Mouse (Mus musculus) forebrain, embryonic 12.5 days (tissue): Measurements from ENCODE around the gene Ube2cbp. TPM values are rescaled to one million over a fixed set of nuclear protein-coding genes. Genes with fewer than 3 reads are reported as not detected.

ENCODE experiments used
- polyA plus RNA-seq: library from polyadenylated mRNA; unstranded; fragments of >200 nt; fragmentation: Nextera tagmentation; extraction: Ambion mirVana; gene quantifications from 2 replicates; pipeline ENCODE4 v1.2.1, GENCODE M21; 2016

The Ube2cbp gene
- polyA plus RNA-seq, 1 experiment from 2014 or later, result 6.9 TPM

Other genes with a start within 250 kb of the Ube2cbp start
- gene Dop1a, start 2.2 kb upstream of the Ube2cbp start, polyA plus RNA-seq, result 21.2 and 21.7 TPM in 2 replicates
- gene Pgm3, start 106.9 kb upstream of the Ube2cbp start, polyA plus RNA-seq, result 36.6 and 41.0 TPM in 2 replicates
- gene Rwdd2a, start 107.0 kb upstream of the Ube2cbp start, polyA plus RNA-seq, result 4.9 and 6.2 TPM in 2 replicates
- gene Me1, start 231.0 kb upstream of the Ube2cbp start, polyA plus RNA-seq, result 11.4 and 11.6 TPM in 2 replicates